Mouse (Mus musculus): ENCODE measurements around the gene Tpsb2. TPM values are rescaled to one million over a fixed set of nuclear protein-coding genes. Genes with fewer than 3 reads are reported as not detected.

Gene Tpsb2
- polyA plus RNA-seq, 1 experiment: 0.21 TPM

GRCm38 (mm10) chr17:25411251-25411650 is 45.1 kb downstream of the Tpsb2 start:
- Histone ChIP-seq H3K27me3 (ENCODE audit: control insufficient read depth) (no peaks in the 10 kb centered on the region), H3K4me1 (ENCODE audit: control insufficient read depth) (no peaks in the 10 kb centered on the region), H3K36me3 (ENCODE audit: control insufficient read depth) (no peaks in the 10 kb centered on the region), H3K4me3 (replicated peaks) (no peak overlapping the region), H3K9me3 (ENCODE audit: control insufficient read depth, low read length) (no peaks in the 10 kb centered on the region)
- TF ChIP-seq GATA1 (IDR thresholded peaks at IDR 0.05; ENCODE audit: low read length): no peak
- no peak for TF ChIP-seq TAL1 (IDR thresholded peaks at IDR 0.05; ENCODE audit: low read length)

DNA sequence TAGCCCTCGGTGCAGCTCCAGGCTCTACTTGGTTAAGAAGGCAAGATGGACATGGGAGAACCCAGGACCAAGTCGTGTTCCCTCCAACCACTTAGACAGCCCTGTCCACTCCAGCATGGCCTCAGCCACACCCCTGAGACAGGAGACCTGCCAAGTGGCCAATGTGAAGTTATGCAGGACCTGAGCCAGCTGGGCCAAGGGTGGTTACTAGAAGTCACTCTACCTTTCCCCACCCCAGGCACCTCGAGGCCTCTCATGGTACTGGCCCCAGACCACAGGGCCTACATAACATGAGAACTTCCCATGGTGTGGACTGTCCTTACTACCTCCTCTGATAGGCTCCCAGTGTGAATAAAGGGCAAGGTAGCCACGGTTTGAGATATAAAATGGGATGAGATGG is 48.1 kb downstream of the Tpsb2 start:
- Histone ChIP-seq H3K9me3 (ENCODE audit: control insufficient read depth, low read length) (no peaks in the 10 kb centered on the region), H3K4me1 (ENCODE audit: control insufficient read depth) (no peaks in the 10 kb centered on the region; the same call in 1 of the 2 replicates), H3K36me3 (ENCODE audit: control insufficient read depth) (no peaks in the 10 kb centered on the region), H3K4me3 (replicated peaks) (no peak overlapping the region), H3K27me3 (ENCODE audit: control insufficient read depth) (no peaks in the 10 kb centered on the region)
- no peak for TF ChIP-seq TAL1 (IDR thresholded peaks at IDR 0.05; ENCODE audit: low read length)
- no peak for TF ChIP-seq GATA1 (IDR thresholded peaks at IDR 0.05; ENCODE audit: low read length)

DNA sequence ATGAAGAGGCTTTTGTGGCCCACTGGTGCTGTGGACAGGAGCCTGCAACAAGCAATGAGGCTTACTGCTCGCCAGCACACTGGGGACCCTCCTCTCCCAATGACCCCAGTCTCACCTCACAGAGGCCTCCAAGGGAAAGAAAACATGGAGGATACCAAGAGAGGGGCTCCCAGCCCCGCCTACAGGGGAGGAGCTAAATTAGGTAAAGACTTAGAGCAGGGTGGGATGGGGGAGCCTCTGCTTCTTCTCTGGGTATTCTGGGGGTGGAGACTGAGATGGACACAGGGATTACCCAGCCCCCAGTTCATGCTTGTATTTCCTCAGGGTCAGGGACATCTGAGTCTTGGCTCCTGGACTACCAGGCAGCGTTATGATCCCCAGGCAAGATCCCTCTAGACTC is 48.8 kb downstream of the Tpsb2 start:
- Histone ChIP-seq H3K27me3 (ENCODE audit: control insufficient read depth) (no peaks in the 10 kb centered on the region), H3K4me1 (ENCODE audit: control insufficient read depth) (no peaks in the 10 kb centered on the region; the same call in 1 of the 2 replicates), H3K36me3 (ENCODE audit: control insufficient read depth) (no peaks in the 10 kb centered on the region), H3K9me3 (ENCODE audit: control insufficient read depth, low read length) (no peaks in the 10 kb centered on the region), H3K4me3 (replicated peaks) (no peak overlapping the region)
- TF ChIP-seq GATA1 (IDR thresholded peaks at IDR 0.05; ENCODE audit: low read length) (no peak), TAL1 (IDR thresholded peaks at IDR 0.05; ENCODE audit: low read length) (no peak)

GRCm38 (mm10) chr17:25415421-25415913 is 49.4 kb downstream of the Tpsb2 start:
- H3K27me3 ChIP-seq (ENCODE audit: control insufficient read depth): no peaks in the 10 kb centered on the region
- no peaks in the 10 kb centered on the region for H3K9me3 ChIP-seq (ENCODE audit: control insufficient read depth, low read length)
- H3K36me3 ChIP-seq (ENCODE audit: control insufficient read depth): no peaks in the 10 kb centered on the region
- TF ChIP-seq GATA1 (IDR thresholded peaks at IDR 0.05; ENCODE audit: low read length) (no peak), TAL1 (IDR thresholded peaks at IDR 0.05; ENCODE audit: low read length) (no peak)
- no peak overlapping the region for H3K4me3 ChIP-seq (replicated peaks)
- H3K4me1 ChIP-seq (ENCODE audit: control insufficient read depth): no peaks in the 10 kb centered on the region; the same call in 1 of the 2 replicates

DNA sequence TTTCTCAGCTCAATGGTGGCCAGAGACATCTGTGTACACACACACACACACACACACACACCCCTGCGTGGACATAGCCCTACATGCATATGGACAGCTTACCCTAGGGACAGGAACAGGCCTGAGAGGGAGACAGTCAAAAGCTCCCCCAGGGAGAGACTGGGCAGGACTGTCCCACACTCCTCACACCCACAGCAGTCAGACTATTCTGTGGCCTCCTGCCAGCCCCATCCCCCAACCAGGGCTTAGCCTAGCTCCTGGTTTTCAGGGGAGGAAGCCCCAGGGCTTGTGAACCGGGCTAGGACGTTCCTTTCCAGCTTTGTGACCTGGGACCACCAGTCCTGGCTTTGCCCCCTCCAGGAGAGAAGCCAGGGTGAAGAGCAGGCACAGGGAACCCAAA is 50.1 kb downstream of the Tpsb2 start:
- no peak overlapping the region for H3K4me3 ChIP-seq (replicated peaks)
- TF ChIP-seq TAL1 (IDR thresholded peaks at IDR 0.05; ENCODE audit: low read length) (no peak), GATA1 (IDR thresholded peaks at IDR 0.05; ENCODE audit: low read length) (no peak)
- no peaks in the 10 kb centered on the region for H3K36me3 ChIP-seq (ENCODE audit: control insufficient read depth)

GRCm38 (mm10) chr17:25417990-25418389 is 51.9 kb downstream of the Tpsb2 start:
- no peaks in the 10 kb centered on the region for H3K36me3 ChIP-seq (ENCODE audit: control insufficient read depth)
- H3K4me1 ChIP-seq (ENCODE audit: control insufficient read depth): no peaks in the 10 kb centered on the region; the same call in 1 of the 2 replicates
- no peak overlapping the region for H3K4me3 ChIP-seq (replicated peaks)
- no peaks in the 10 kb centered on the region for H3K9me3 ChIP-seq (ENCODE audit: control insufficient read depth, low read length)
- no peaks in the 10 kb centered on the region for H3K27me3 ChIP-seq (ENCODE audit: control insufficient read depth)
- TF ChIP-seq TAL1 (IDR thresholded peaks at IDR 0.05; ENCODE audit: low read length) (no peak), GATA1 (IDR thresholded peaks at IDR 0.05; ENCODE audit: low read length) (no peak)

More for the DNA sequence above, 50.1 kb downstream of the Tpsb2 start:
- no peaks in the 10 kb centered on the region for H3K27me3 ChIP-seq (ENCODE audit: control insufficient read depth)
- no peaks in the 10 kb centered on the region; the same call in 1 of the 2 replicates for H3K4me1 ChIP-seq (ENCODE audit: control insufficient read depth)
- H3K9me3 ChIP-seq (ENCODE audit: control insufficient read depth, low read length): no peaks in the 10 kb centered on the region

Other genes starting within 250 kb of the Tpsb2 start
- not detected in 2 replicates for gene Ptx4, start 245.5 kb upstream of the Tpsb2 start, polyA plus RNA-seq (2012)
- gene Clcn7, start 232.9 kb upstream of the Tpsb2 start, polyA plus RNA-seq (2012): 2.0 and 2.1 TPM in 2 replicates
- not detected in 2 replicates for gene Ccdc154, start 203.8 kb upstream of the Tpsb2 start, polyA plus RNA-seq (2012)
- not detected in 2 replicates for gene Gm38655, start 190.8 kb upstream of the Tpsb2 start, polyA plus RNA-seq (2012)
- 2.0 and 2.1 TPM in 2 replicates for gene BC003965, start 181.8 kb upstream of the Tpsb2 start, polyA plus RNA-seq (2012)
- 5.5 and 5.8 TPM in 2 replicates for gene Unkl, start 177.9 kb upstream of the Tpsb2 start, polyA plus RNA-seq (2012)
- 1.3 and 2.1 TPM in 2 replicates for gene Gnptg, start 126.2 kb upstream of the Tpsb2 start, polyA plus RNA-seq (2012)
- gene Tsr3, start 126.1 kb upstream of the Tpsb2 start, polyA plus RNA-seq (2012): 1.5 and 2.2 TPM in 2 replicates
- not detected in 2 replicates for gene Baiap3, start 109.9 kb upstream of the Tpsb2 start, polyA plus RNA-seq (2012)
- gene Ube2i, start 91.7 kb upstream of the Tpsb2 start, polyA plus RNA-seq (2012): 19.3 and 26.5 TPM in 2 replicates
- gene Prss34, start 67.9 kb upstream of the Tpsb2 start, polyA plus RNA-seq (2012): 0.28 and 0.74 TPM in 2 replicates
- 0.08 TPM in 1 of 2 replicates, not detected in the other for gene Prss28, start 57.7 kb upstream of the Tpsb2 start, polyA plus RNA-seq (2012)
- gene Prss29, start 47.7 kb upstream of the Tpsb2 start, polyA plus RNA-seq (2012): not detected in 2 replicates
- 0.04 TPM in 1 of 2 replicates, not detected in the other for gene Tpsab1, start 20.7 kb upstream of the Tpsb2 start, polyA plus RNA-seq (2012)
- gene Tpsg1, start 3.0 kb downstream of the Tpsb2 start, polyA plus RNA-seq (2012): not detected in 2 replicates
- gene Cacna1h, start 67.5 kb downstream of the Tpsb2 start, polyA plus RNA-seq (2012): 0.06 and 0.26 TPM in 2 replicates
- not detected in 2 replicates for gene Tekt4, start 88.3 kb downstream of the Tpsb2 start, polyA plus RNA-seq (2012)
- gene Sstr5, start 131.0 kb downstream of the Tpsb2 start, polyA plus RNA-seq (2012): 0.01 TPM in 1 of 2 replicates, not detected in the other
- gene Sox8, start 204.4 kb downstream of the Tpsb2 start, polyA plus RNA-seq (2012): not detected in 2 replicates
- gene Lmf1, start 212.8 kb downstream of the Tpsb2 start, polyA plus RNA-seq (2012): 0.91 and 1.0 TPM in 2 replicates

Data from erythroblast, embryonic 14.5 days (primary cell).